Mouse (Mus musculus) MEL (cell line): ENCODE results near the gene Tldc2. TPM values are rescaled to one million over a fixed set of nuclear protein-coding genes. Genes with fewer than 3 reads are reported as not detected.

Experiments used
- DNase-seq: peaks from one replicate; pipeline ENCODE4 v3.0.0; 2011; ENCODE audit warnings: low read depth, low spot score
- H3K27ac ChIP-seq: 2 replicates; pipeline ENCODE4 v1.5.1; 2012; ENCODE audit warnings: low read depth, mild to moderate bottlenecking, control low read depth, low read length, moderate library complexity; ENCODE audit not compliant: control insufficient read depth
- H3K27me3 ChIP-seq, 2 experiments: fragments of 150-350 bp in 1 of 2; sonication (generic) in 1 of 2; 2 replicates each; pipeline ENCODE4 v1.6.1; 2012; ENCODE audit warnings: low read length in 2 of 2, mild to moderate bottlenecking in 2 of 2, improper control_type of control experiment in 1 of 2, moderate library complexity in 1 of 2; ENCODE audit not compliant: insufficient read depth in 2 of 2, control insufficient read depth in 1 of 2
- H3K36me3 ChIP-seq, 2 experiments: 2 replicates each; pipeline ENCODE4 v1.6.1; 2012 to 2014; ENCODE audit warnings: low read length in 2 of 2, improper control_type of control experiment in 1 of 2, inconsistent platforms in 1 of 2, mild to moderate bottlenecking in 1 of 2; ENCODE audit not compliant: insufficient read depth in 2 of 2, control insufficient read depth in 1 of 2
- H3K4me1 ChIP-seq, 2 experiments: fragments of 150-350 bp in 1 of 2; sonication (generic) in 1 of 2; 2 replicates each; pipeline ENCODE4 v1.6.1; 2012; ENCODE audit warnings: low read length in 2 of 2, improper control_type of control experiment in 1 of 2, mild to moderate bottlenecking in 1 of 2; ENCODE audit not compliant: insufficient read depth in 2 of 2, control insufficient read depth in 1 of 2
- H3K4me3 ChIP-seq, 2 experiments: fragments of 150-350 bp in 1 of 2; sonication (generic) in 1 of 2; 2 replicates each; pipeline ENCODE4 v1.5.1; 2012; ENCODE audit warnings: low read depth in 2 of 2, low read length in 2 of 2, mild to moderate bottlenecking in 2 of 2, moderate library complexity in 2 of 2, control low read depth in 1 of 2, improper control_type of control experiment in 1 of 2; ENCODE audit not compliant: control insufficient read depth in 1 of 2, insufficient read depth in 1 of 2
- H3K79me2 ChIP-seq: 2 replicates; pipeline ENCODE4 v1.6.1; 2012; ENCODE audit warnings: mild to moderate bottlenecking, low read length, moderate library complexity; ENCODE audit not compliant: control insufficient read depth, poor library complexity, insufficient read depth
- H3K9ac ChIP-seq: 2 replicates; pipeline ENCODE4 v1.6.1; 2012; ENCODE audit warnings: low read depth, mild to moderate bottlenecking, control low read depth, low read length, moderate library complexity; ENCODE audit not compliant: control insufficient read depth, poor library complexity, severe bottlenecking
- H3K9me3 ChIP-seq: fragments of 150-350 bp; sonication (generic); replicated peaks from 2 replicates; pipeline ENCODE4 v1.6.1; 2012; ENCODE audit warnings: mild to moderate bottlenecking, low read length, improper control_type of control experiment, moderate library complexity; ENCODE audit not compliant: insufficient read depth
- BHLHE40 ChIP-seq: IDR thresholded peaks from 2 replicates; pipeline ENCODE4 v1.6.1; 2012; ENCODE audit warnings: low read depth, mild to moderate bottlenecking, inconsistent platforms, low read length, improper control_type of control experiment, borderline replicate concordance
- ELF1 ChIP-seq: IDR thresholded peaks from 2 replicates; pipeline ENCODE4 v1.6.1; 2014; ENCODE audit warnings: low read depth, mild to moderate bottlenecking, inconsistent platforms, low read length, improper control_type of control experiment, moderate library complexity
- EP300 ChIP-seq, 2 experiments: IDR thresholded peaks; 2 replicates each; pipeline ENCODE4 v1.6.1; 2011; ENCODE audit warnings: improper control_type of control experiment in 2 of 2, low read length in 2 of 2, low read depth in 1 of 2, mild to moderate bottlenecking in 1 of 2
- ETS1 ChIP-seq: IDR thresholded peaks from 2 replicates; pipeline ENCODE4 v1.6.1; 2012; ENCODE audit warnings: low read depth, mild to moderate bottlenecking, inconsistent platforms, low read length, improper control_type of control experiment, moderate library complexity
- GATA1 ChIP-seq: IDR thresholded peaks from 2 replicates; pipeline ENCODE4 v1.6.1; 2011; ENCODE audit warnings: low read depth, low read length, improper control_type of control experiment
- JUND ChIP-seq: IDR thresholded peaks from 2 replicates; pipeline ENCODE4 v1.6.1; 2011; ENCODE audit warnings: low read depth, mild to moderate bottlenecking, improper control_type of control experiment, low read length
- KAT2A ChIP-seq: conservative IDR thresholded peaks from 2 replicates; pipeline ENCODE4 v1.6.1; 2012; ENCODE audit warnings: low read depth, low read length, improper control_type of control experiment, inconsistent platforms
- MAX ChIP-seq: IDR thresholded peaks from 2 replicates; pipeline ENCODE4 v1.6.1; 2011; ENCODE audit warnings: low read length, improper control_type of control experiment
- POLR2A ChIP-seq, 2 experiments: IDR thresholded peaks; 2 replicates each; pipeline ENCODE4 v1.6.1; 2011 to 2012; ENCODE audit warnings: low read length in 2 of 2, mild to moderate bottlenecking in 2 of 2, control low read depth in 1 of 2, improper control_type of control experiment in 1 of 2, low read depth in 1 of 2, moderate library complexity in 1 of 2; ENCODE audit not compliant: control insufficient read depth in 1 of 2, insufficient read depth in 1 of 2, poor library complexity in 1 of 2
- RAD21 ChIP-seq: IDR thresholded peaks from 2 replicates; pipeline ENCODE4 v1.6.1; 2011; ENCODE audit warnings: mild to moderate bottlenecking, low read depth, low read length, improper control_type of control experiment
- RCOR1 ChIP-seq: IDR thresholded peaks from 2 replicates; pipeline ENCODE4 v1.6.1; 2012; ENCODE audit warnings: low read depth, mild to moderate bottlenecking, inconsistent platforms, low read length, improper control_type of control experiment
- SIN3A ChIP-seq: IDR thresholded peaks from 2 replicates; pipeline ENCODE4 v1.6.1; 2012; ENCODE audit warnings: low read length, improper control_type of control experiment, inconsistent platforms
- SMC3 ChIP-seq: IDR thresholded peaks from 2 replicates; pipeline ENCODE4 v1.6.1; 2011; ENCODE audit warnings: low read depth, low read length, improper control_type of control experiment
- TAL1 ChIP-seq: IDR thresholded peaks from 2 replicates; pipeline ENCODE4 v1.6.1; 2012; ENCODE audit warnings: mild to moderate bottlenecking, inconsistent platforms, low read length, moderate library complexity, mixed read lengths
- TBP ChIP-seq: IDR thresholded peaks from 2 replicates; pipeline ENCODE4 v1.8.0; 2011; ENCODE audit warnings: low read depth, low read length, improper control_type of control experiment
- TCF12 ChIP-seq: IDR thresholded peaks from 2 replicates; pipeline ENCODE4 v1.6.1; 2014; ENCODE audit warnings: low read depth, mild to moderate bottlenecking, inconsistent platforms, low read length, improper control_type of control experiment, moderate library complexity
- polyA plus RNA-seq, 2 experiments: library from polyadenylated mRNA; stranded (reverse) in 1 of 2; unstranded in 1 of 2; fragments of >175 nt in 1 of 2; fragments of >200 nt in 1 of 2; gene quantifications; 2 replicates each; pipeline versions ENCODE4 v1.2.1 to v1.2.4; 2012; ENCODE audit warnings: low replicate concordance in 2 of 2, low read depth in 1 of 2; ENCODE audit not compliant: insufficient read length in 2 of 2, insufficient read depth in 1 of 2, missing spikeins in 1 of 2
- total RNA-seq: library from RNA; depleted of rRNA; stranded (reverse); fragments of 300-350 nt; gene quantifications from 2 replicates; pipeline ENCODE4 v1.2.3, GENCODE M21; 2012

The Tldc2 gene
- total and polyA plus RNA-seq, 3 experiments, result not detected

- Histone ChIP-seq H3K27ac (no peak overlapping the region), H3K9ac (no peak overlapping the region), H3K4me3 (no peak overlapping the region), H3K36me3 (peaks cover 0 to 41% of the 10 kb centered on the region in 2 experiments; a peak in 2 of 4 replicates), H3K79me2 (peaks cover 15% of the 10 kb centered on the region), H3K4me1 (peaks cover 12 to 42% of the 10 kb centered on the region in 2 experiments), H3K9me3 (no peaks in the 10 kb centered on the region), H3K27me3 (no peaks in the 10 kb centered on the region)
- no peak for DNase-seq
- TF ChIP-seq GATA1, result no peak
Observed at GRCm38 (mm10) chr2:157136646-157137045, 49.8 kb downstream of the Tldc2 start.

- Histone ChIP-seq H3K27me3 (no peaks in the 10 kb centered on the region), H3K9me3 (no peaks in the 10 kb centered on the region), H3K79me2 (peaks cover 7% of the 10 kb centered on the region), H3K4me1 (peaks cover 5 to 30% of the 10 kb centered on the region in 2 experiments; a peak in 3 of 4 replicates), H3K9ac (no peak overlapping the region), H3K4me3 (no peak overlapping the region), H3K27ac (peak overlapping the region; percentile 42), H3K36me3 (peaks cover 0 to 28% of the 10 kb centered on the region in 2 experiments; a peak in 2 of 4 replicates)
- DNase-seq, result peak; percentile 89
- TF ChIP-seq TCF12 (peak; percentile 55), SIN3A (no peak; the same call in 1 of the 2 replicates), ETS1 (peak; percentile 55; the same call in 1 of the 2 replicates), TBP (peak; percentile 89), RCOR1 (peak; percentile 73), BHLHE40 (peak; percentile 62; the same call in 1 of the 2 replicates), JUND (no peak), TAL1 (peak; percentile 71), POLR2A (IDR thresholded peaks at IDR 0.05; ENCODE audit: control insufficient read depth in 1 of 2, insufficient read depth in 1 of 2, low read depth in 1 of 2, low read length in 2 of 2, poor library complexity in 1 of 2) (no peak), SMC3 (no peak), KAT2A (no peak), GATA1 (0 out of 2 replicates have a peak, but pooled peaks have one; percentile 24), ELF1 (0 out of 2 replicates have a peak, but pooled peaks have one; percentile 30), MAX (no peak), RAD21 (no peak), EP300 (IDR thresholded peaks at IDR 0.05; ENCODE audit: low read depth in 1 of 2, low read length in 2 of 2) (peak; percentile 70 to 76)
Observed at GRCm38 (mm10) chr2:157137959-157138731, 51.3 kb downstream of the Tldc2 start.
